Mouse (Mus musculus): ENCODE results near the gene Snx13.

Snx13 gene

DNA sequence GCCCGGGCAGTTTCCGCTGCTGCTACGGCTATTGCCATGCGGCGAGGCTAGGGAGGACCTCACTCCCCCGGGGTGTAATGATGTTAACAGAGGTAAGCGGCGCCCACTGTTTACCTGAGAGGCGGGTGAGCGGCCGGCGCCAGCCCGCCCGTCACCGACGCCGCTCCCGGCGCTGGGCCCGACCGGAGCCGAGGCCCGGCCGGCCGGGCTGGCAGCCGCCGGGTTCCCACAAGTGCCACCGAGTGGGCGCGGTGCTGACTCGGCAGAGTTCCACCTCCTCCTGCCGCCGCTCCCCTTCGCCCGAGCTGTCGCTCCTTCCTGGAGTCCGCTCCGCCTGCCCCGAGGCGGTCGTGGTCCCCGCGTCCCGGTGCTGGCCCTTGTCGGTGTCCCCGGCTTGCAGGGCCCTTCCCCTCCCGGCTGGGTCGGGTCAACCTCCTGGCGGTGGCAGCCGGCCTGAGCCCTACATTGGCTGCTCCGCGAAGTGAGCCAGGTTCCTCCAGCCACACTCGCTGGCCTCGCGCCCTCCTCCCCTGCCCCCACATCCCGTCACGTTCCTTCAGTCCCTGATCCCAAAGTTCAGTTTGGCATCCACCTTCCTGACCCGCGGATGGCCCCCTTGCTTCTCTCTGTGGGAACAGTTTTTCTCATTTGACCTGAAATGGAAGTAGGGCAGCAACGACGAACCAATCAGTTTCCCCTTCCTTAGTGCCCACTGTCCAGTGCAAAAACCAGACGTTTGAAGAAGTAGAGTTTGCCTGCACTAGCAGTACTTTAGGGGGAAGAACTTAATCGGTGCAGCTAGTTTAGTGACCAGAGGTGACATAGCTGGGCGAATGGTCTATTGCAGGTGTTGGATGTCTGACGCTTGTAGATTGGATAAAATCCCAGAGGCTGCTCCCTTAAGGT, 587 bp downstream of the Snx13 start:
- DNase-seq (ENCODE audit: low spot score in 2 of 2), result peak; percentile 40 to 75

DNA sequence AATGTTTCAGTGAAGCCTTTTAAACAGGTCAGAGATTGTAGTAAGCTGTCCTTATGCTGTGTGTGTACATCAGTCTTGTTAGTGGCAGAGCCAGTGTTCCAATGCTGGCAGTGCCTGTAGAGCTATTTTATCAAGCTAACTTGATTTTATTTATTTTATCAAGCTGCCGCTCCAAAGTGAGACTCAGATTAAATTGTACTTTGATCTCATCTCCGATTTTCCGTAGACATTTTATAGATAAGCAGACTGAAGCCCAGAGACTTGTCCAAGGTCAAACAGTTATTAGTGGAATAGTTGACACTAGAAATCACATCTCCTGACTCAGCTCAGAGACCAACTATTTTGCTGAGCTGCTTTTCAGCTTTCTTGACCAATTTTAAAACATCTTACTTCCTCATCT, 1.9 kb downstream of the Snx13 start:
- no peak for DNase-seq (ENCODE audit: low spot score in 2 of 2)

DNA sequence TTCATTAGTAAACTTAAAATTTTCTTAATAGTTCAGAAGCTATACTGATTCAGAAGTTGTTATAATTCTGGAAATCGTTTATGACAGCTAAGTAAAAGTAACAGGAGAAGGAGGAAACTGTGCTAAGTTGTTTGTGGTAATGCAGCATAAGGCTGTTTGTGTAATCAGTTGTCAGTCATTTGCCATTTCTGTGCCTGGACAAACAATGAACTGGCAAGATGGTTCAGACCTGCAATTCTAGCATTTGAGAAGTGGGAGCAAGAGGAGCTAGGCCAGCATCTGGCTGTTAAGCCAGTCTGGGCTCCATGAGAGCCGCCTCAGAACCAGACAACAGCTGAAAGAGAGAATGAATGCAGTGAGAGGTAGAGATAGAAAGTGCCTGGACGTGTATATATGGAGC, 3.5 kb downstream of the Snx13 start:
- no peak for DNase-seq (ENCODE audit: low spot score in 2 of 2)

DNA sequence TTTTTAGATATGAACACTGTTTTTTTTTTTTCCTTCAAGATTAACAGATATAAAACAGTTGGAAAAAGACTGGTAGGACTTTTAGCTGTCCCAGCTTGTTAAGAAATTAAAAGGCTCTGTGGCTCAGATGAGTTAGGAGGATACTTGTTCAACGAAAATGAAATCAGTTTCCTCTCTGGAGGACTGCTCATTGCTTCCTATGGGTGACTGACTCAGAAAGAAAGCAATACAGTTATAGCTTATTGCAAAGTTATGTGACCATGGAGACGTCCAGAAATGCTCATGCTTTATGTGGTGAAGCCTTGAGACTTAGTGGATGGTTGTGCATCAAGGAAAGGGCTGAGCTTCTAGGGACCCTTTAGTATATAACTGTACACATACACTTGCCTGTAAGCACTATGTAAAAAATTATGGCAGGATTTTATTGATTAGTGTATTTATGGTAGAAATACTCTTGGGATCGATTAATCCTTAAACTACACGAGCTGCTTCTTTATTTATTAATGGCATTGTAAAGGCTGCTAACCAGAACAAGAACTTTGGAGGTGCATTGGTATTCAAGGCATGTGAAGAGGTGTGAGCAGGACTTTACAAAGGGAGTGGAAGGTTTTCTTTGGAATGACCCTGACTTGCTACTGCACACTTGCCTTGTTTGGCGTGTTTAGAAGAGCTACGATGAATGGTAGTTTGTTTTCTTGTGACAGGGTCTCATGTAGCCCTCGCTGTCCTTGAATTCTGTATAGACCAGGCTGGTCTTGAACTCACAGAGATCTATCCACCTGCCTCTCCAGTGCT, 4.2 kb downstream of the Snx13 start:
- DNase-seq (ENCODE audit: low spot score in 2 of 2), result no peak

DNA sequence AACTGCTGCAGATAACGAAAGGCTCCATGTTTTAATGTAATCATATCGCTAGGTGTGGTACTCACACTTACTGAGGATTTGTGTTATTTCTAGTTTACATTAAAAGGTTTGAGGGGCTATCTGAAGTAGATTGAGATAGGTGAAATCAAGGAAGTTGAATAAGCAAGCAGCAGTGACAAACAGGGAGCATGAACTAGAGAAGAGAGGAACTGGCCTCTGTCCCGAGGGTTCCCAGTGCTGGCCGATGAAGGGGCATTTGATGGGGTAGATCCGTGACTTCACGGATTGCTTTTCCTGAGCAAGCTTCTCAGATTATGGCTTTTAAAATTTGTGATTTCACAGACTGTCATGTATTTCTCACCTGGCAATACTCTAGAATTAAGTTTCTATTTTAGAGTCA, 7.4 kb downstream of the Snx13 start:
- no peak for DNase-seq (ENCODE audit: low spot score in 2 of 2)

DNA sequence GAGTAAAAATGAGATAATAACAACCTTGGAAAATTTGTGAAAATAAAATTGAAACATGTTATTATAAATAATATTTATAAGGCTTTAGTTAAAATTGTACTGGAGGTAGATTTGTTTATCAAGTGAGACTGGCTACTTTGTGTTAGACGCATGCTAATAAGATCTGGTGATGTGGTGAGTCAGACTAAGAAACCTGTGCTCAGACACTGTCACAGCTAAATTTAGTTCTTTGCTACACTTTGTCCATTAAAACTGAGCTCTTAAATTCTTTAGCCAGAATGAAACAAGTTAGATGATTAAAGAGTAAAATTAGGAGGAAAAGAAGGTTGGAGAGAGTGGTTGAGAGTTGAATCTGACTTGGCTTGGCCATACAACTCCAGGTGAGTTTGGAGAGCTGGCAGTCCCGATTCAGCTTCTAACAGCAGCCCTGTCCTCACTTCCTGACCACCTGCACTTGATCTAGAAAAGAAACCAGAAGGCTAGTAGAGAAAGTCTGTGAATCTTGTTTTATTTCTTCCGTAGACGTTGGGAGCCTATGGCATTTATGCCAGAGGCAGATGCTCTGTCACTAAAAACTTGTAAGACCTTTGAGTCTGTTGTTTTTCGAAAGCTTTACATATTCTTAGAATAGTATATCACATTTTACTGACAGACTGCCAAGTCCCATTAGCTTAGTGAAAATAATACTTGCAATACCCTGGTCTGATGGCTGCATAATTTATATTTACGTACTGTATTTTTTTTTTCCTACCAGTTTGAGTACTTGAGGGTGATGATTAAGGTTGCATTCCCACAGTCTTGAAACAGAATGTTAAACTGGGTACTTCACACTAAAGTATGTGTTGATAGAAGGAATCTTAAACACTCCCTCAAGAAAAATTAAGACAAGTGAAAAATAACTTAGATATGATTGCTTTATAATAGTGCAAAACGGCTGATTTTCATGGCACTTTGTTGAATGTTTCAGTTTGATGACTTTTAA, 8.4 kb downstream of the Snx13 start:
- DNase-seq (ENCODE audit: low spot score in 2 of 2), result no peak

DNA sequence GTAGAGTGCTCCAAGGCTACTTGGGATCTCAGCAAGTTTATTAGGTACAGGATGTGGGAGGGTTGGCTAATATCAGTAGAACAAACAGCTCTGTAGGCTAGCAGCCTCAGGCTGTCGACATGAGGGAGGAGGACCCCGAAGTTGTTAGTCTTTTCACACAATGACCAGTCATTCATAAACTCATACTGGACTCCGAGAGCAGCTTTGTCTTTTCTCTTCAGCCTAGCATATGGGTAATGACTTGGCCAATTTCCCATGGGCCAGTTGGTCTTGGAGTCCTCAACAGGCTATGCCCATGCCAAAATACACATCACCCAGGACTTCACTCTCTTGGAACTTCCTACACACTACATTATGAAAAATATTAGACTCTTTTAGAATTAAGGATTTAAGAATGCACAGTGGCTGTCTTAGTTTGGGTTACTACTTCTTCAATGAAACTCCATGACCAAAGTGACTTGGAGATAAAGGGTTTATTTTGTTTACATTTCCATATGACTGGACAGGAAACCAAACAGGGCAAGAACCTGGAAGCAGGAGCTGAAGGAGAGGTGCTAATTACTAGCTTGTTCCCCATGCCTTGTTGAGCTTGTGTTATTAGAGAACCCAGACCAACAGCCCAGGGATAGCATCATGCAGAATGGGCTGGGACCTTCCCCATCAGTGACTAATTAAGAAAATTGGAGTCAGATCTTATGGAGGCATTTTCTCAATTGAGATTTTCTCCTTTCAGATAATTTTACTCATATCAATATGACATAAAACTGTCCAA, 16.9 kb downstream of the Snx13 start:
- DNase-seq (ENCODE audit: low spot score in 2 of 2), result no peak

DNA sequence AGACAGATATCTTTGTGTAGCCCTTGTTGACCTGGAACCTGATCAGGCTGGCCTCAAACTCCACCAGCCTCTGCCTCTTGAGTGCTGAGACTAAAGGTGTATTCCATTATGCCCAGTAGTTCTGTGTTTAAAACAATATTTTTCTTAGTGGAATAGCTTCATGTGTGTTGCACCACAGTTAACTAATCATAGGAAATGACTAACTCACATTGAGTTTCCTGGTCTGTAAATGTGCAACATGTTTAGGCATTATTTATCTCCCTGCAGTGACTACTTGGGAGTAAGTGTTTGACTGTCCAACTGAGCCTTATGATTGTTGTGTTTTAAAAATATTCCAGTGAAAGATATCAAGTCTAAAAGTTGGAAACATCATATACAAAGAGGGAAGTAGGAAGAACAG, 20.6 kb downstream of the Snx13 start:
- DNase-seq (ENCODE audit: low spot score in 2 of 2), result no peak

DNA sequence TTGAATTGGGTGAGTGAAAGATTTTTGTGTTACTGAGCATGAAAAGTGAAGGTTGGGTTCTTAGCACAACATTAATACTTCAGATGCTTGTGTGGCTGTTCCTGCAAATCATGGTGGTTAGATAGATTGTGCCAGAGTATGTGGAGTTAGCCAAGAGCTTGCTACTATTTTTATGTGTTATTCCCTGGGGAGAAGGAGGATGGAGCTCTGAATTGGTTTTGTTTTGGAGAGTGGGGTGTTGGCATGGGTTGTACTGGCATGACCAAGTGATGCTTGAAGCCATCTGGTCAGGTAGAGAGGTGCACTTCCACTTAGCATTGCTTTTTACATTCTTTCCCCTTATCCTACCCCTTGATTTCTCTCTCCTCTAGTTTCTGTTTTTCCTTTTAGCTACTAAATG, 24.4 kb downstream of the Snx13 start:
- no peak for DNase-seq (ENCODE audit: low spot score in 2 of 2)

DNA sequence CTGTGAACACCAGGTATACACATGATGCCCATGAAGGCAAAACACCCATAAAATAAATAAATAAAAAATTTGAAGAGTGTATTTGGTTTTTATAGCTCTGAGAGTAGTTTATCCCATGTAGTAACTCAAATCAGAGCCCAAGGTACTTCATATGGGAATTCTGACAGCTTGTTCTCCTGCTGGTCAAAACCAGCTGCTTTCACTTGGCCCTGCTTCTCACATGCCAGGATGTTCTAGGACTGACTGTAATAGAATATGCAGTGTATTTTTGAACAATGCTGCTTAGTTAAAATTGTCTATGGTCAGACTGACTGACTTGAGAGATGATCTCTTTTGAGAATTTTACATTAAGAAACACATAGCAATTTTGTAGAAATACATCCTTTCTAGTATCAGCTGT, 25.2 kb downstream of the Snx13 start:
- DNase-seq (ENCODE audit: low spot score in 2 of 2), result no peak

DNA sequence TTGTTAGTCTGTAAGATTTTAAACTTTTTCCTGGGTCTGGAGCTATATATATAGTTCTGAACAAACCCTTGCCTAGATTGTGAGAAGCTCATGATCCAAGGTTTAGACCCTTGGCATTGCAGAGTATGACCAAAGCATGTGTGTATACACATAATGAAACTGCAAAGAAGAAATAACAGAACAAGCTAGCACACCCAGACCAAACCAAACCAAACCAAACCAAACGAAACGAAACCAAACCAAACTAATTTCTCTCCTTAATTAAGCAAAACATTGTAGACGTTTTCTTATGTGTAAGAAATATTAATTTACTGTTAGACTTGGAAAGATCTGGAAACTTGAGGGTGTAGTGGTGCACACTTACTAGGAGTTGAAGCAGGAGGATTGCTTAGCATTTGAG, 29.0 kb downstream of the Snx13 start:
- DNase-seq (ENCODE audit: low spot score in 2 of 2), result no peak

DNA sequence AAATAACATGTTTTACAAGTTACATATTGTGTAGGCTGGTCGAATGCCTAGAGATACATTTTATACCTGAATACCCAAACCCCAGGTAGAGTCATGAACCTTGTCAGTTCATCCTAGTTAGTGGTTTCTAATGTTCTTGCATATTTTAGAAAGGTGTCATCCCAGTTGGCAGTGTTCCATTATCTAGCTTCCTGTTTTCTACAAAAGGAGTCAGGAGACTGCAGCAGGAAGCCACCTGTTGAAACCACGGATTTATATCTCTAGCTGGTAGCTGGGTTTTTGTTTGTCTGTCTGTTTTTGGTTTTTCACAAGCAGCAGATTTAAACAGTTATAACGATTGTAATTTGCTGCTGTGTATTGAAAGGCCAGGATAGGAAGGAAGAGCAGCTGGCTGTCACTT, 76.6 kb downstream of the Snx13 start:
- no peak for DNase-seq (ENCODE audit: low spot score in 2 of 2)

DNA sequence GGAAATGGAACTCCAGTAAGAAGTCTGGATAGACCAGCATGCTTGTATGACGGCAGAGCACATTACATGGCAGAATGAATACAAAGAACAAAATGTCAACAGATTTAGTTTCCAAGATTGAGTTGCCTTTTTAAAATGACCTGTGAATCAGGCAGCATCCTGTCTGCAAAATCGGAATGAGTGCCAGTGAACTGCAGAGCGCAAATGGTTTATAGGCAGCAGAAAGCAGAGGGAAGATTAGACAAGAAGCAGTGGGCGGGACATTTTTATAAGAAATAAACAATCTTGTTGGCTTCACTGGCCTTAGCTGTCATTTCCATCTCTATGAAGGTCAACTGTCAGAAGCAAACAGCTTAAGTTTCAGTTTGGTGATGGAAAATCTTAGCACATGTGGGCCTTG, 106.2 kb downstream of the Snx13 start:
- DNase-seq (ENCODE audit: low spot score in 2 of 2), result no peak

DNA sequence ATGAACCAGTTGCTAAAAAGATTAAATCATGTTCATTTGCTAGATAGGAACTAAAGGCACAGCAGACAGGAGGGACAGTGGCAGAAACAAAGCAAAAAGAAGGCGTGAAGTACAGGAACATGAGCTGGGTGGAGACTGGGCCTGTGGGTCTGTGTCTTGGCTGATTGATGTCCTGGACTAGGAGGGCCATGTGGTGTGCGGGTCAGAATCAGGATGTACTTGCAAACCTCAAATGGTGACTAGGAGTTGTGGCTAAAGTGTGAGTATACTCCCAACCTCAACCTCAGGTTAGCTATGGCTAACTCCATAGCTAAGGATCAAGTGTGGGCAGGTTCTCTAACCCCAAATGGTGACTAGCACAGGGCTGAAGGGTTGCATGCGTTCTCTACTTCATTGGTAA, 107.2 kb downstream of the Snx13 start:
- DNase-seq (ENCODE audit: low spot score in 2 of 2), result no peak

DNA sequence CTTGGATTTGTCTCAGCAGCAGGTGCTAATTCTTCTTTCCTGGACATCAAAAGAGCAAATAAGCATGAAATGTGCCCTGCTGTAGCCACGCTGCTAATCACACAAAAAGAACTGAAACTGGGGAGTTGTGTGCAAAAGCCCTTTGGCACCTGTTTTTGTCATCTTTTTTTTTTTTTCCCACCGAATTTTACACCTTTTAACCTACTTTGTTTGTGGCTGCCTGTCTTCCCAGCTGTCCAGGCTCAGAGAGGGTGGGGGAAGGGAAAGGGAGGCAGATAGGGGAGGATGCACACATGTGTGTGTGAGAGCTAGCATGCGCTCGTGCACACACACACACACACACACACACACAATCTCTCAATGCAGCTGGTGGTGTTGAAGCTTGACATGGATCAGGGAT, 110.3 kb downstream of the Snx13 start:
- DNase-seq (ENCODE audit: low spot score in 2 of 2), result no peak

DNA sequence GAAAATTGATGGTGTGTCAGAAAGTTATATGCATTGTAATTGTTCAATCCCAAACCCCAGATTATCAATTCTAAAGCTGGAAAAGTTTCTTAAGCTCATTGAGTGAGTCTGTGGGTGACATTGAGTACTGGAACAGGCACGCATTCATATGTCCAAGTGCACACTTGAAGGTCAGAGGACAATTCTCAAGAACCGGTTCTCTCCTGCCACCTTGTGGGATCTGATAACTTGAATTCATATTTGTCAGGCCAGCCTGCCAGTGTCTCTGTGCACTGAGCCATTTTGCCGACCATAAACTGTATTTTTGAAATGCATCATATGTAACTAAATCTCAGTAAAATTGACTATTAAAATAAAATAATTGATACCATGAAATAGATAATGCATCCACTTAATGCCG, 114.7 kb downstream of the Snx13 start:
- no peak for DNase-seq (ENCODE audit: low spot score in 2 of 2)

DNA sequence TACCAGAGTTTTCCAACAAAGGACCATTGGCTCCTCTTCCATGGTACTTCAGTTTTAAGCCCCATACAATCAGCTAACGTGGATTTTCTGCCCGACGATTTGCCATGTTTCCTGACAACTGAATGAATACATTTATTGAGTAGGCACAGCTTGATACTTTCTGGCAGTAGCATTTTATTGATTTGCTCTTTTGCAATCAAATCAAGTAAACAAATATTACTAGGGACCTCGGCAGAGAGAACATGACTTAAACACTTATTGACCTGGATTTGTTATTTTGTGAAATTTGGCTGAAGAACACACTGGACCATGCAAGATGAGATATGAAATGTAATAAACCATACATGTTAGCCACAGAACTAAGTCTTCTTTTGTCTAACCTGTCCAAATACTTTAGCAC, 123.3 kb downstream of the Snx13 start:
- no peak for DNase-seq (ENCODE audit: low spot score in 2 of 2)

DNA sequence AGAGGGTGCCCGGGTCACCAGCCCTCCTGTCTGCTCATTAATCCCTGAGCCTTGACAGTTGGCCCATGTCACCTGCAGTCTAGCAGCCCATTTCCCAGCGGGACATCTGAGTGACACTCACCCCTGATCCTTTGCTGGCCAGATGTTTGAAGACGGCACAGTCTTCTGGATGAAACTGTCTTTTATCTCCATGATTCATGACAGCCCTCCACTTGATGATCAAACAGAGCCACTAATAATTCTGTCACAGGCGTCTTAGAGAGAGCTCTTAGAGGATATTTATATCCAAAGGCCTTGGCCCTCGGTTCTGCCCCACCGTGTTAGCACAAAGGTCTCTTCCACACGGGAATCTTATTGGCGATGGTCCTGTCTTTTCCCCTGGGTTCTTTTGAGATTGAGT, 129.0 kb downstream of the Snx13 start:
- DNase-seq (ENCODE audit: low spot score in 2 of 2), result no peak

DNA sequence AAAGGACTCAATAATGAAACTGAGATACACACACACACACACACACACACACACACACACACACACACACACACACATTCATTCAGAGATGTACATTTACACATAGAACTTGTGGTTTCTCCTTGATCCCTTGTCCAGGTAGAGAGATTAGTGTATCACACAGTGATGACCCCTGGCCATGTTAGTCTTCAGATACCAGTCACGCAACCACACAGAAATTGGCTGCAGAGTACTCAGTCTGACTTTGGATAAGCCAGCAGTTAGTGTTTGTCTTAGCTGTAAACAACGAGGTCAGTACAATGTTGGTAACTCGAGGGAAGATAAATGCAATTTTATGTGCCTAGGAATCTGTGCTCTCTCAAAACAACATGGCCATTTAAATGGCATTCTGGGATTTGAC, 129.6 kb downstream of the Snx13 start:
- no peak for DNase-seq (ENCODE audit: low spot score in 2 of 2)

DNA sequence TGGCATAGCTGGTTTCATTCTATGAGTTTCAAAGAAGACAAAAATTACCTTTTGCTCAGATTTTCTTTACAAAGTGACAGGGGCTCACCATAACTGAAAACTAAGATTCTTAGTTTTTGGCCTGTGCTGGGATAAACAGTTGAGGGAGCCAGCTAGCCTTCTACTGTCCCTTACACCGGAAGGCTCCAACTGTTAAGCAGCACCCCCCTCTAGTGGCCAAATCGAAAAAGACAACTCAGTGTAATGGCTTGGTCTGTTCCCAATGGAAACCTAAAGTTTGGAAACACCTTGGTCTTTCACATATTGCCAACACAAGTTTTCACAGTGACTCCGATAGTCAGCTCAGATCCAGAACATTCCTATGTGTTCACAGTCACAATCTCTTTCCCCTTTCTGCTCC, 135.7 kb downstream of the Snx13 start:
- DNase-seq (ENCODE audit: low spot score in 2 of 2), result peak; percentile 63 to 73

DNA sequence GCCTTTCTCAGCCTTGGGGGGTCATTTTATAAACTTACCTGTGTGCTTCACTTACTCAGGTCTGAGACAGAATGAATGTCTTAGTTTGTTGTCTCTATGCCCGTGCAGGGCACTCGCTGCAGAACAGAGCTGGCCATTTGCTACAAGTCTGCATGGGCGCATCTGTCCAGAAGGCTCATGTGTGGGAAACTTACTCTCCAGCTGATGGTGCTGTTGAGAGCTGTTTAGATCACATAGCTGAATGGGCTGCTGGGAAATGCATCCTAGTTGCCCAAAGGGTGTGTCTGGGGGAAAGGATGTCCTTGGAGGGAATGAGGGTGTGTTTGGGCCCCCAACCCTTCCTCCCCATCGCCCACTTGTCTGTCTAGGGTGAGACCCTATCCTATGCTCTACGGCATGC, 137.3 kb downstream of the Snx13 start:
- DNase-seq (ENCODE audit: low spot score in 2 of 2), result no peak

Data from urinary bladder, adult 18-20 months (tissue).